In the genomic region with DNA sequence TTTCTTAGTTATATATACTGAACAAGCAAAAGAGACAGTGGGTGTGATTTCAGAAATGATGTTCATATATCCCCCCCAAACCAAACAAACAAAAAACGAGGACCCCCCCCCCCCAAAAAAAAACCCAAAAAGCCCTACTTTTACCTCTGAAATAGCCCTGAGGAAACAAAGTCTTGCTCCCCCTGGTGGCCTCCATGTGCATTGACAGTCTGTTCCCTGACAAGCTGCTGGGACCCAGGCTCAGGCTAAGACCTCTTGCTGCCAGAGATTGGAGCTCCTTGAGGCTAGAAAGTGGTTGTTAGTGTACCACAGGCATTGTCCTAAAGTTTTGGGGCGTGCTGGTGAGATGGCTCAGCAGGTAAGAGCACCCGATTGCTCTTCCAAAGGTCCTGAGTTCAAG, we compare ENCODE assay signal across 8 mouse cellular contexts. TPM values are rescaled to one million over a fixed set of nuclear protein-coding genes. Genes with fewer than 3 reads are reported as not detected.
DNase-seq lines count a peak whose midpoint lies in the region; ATAC-seq and TF ChIP-seq lines count a peak whose summit lies in the region.

No protein-coding gene starts in this region.

- 0 out of 2 replicates have a peak, but pooled peaks cover 3% of the 10 kb centered on the region for H3K4me1 ChIP-seq in forebrain, postnatal 0 days (ENCODE audit: insufficient read depth)
- peaks cover 5% of the 10 kb centered on the region; the same call in 1 of the 2 replicates for H3K4me1 ChIP-seq in forebrain, embryonic 16.5 days (replicated peaks; ENCODE audit: control insufficient read depth, insufficient read depth, low read length)
- no peaks in the 10 kb centered on the region; the same call in 1 of the 2 replicates for H3K4me1 ChIP-seq in spleen, adult 2 months (ENCODE audit: control insufficient read depth, insufficient read depth, insufficient read length)

- no peak overlapping the region for H3K27ac ChIP-seq in forebrain, postnatal 0 days (ENCODE audit: low read depth, low read length)
- no peak overlapping the region for H3K27ac ChIP-seq in forebrain, embryonic 16.5 days (ENCODE audit: low read length)
- H3K27ac ChIP-seq in spleen, adult 2 months (ENCODE audit: insufficient read depth, low read length): no peak overlapping the region

- no peak overlapping the region for H3K4me2 ChIP-seq in forebrain, postnatal 0 days (ENCODE audit: low read depth)
- no peak overlapping the region for H3K4me2 ChIP-seq in forebrain, embryonic 16.5 days (ENCODE audit: low read length)

- peak; percentile 68 for TF ChIP-seq CTCF in forebrain, postnatal 0 days (IDR thresholded peaks at IDR 0.05; ENCODE audit: low read depth)
- peak; percentile 68; the same call in 1 of the 2 replicates for TF ChIP-seq CTCF in spleen, adult 2 months (IDR thresholded peaks at IDR 0.05; ENCODE audit: extremely low read depth, insufficient read depth, insufficient read length, insufficient replicate concordance)

- H3K9me3 ChIP-seq in forebrain, postnatal 0 days (ENCODE audit: low read length): no peaks in the 10 kb centered on the region
- H3K9me3 ChIP-seq in forebrain, embryonic 16.5 days (ENCODE audit: control insufficient read depth, low read length): no peaks in the 10 kb centered on the region

- H3K4me3 ChIP-seq in forebrain, postnatal 0 days (ENCODE audit: low read depth, low read length): no peak overlapping the region
- no peak overlapping the region for H3K4me3 ChIP-seq in forebrain, embryonic 16.5 days (replicated peaks; ENCODE audit: low read length)
- H3K4me3 ChIP-seq in spleen, adult 2 months (ENCODE audit: extremely low read depth, insufficient read depth, insufficient read length): no peak overlapping the region

- DNase-seq in forebrain, postnatal 0 days: no peak
- peak in 1 of 2 experiments; percentile 51 for DNase-seq in spleen, adult 2 months (ENCODE audit: low read depth in 1 of 2, low spot score in 2 of 2)
- no peak for DNase-seq in spleen, postnatal 36 days (ENCODE audit: low spot score in 2 of 2)
- peak; percentile 35 for DNase-seq in cerebellum, adult 9-10 months
- peak; percentile 58 for DNase-seq in mesoderm, embryonic 11.5 days (ENCODE audit: low read depth, low spot score)
- no peak for DNase-seq in gastrocnemius, adult 18-20 months (ENCODE audit: low spot score)

- H3K9ac ChIP-seq in forebrain, postnatal 0 days: no peak overlapping the region
- no peak overlapping the region for H3K9ac ChIP-seq in forebrain, embryonic 16.5 days (replicated peaks; ENCODE audit: low read depth, low read length)

- no peak for TF ChIP-seq POLR2A in spleen, adult 2 months (IDR thresholded peaks at IDR 0.05; ENCODE audit: low read depth, low read length)

- WGBS in forebrain, postnatal 0 days: 57% methylated on average over 3 of the region's 3 CpGs
- 44% methylated on average over 3 of the region's 3 CpGs for WGBS in forebrain, embryonic 16.5 days
- WGBS in spleen, adult 2 months: 52% methylated on average over 3 of the region's 3 CpGs

- no peaks in the 10 kb centered on the region for H3K36me3 ChIP-seq in forebrain, postnatal 0 days (ENCODE audit: insufficient read depth)
- no peaks in the 10 kb centered on the region for H3K36me3 ChIP-seq in forebrain, embryonic 16.5 days (ENCODE audit: control insufficient read depth, insufficient read depth)
- no peaks in the 10 kb centered on the region for H3K36me3 ChIP-seq in spleen, adult 2 months (ENCODE audit: control insufficient read depth, insufficient read depth, low read length)

- no peaks in the 10 kb centered on the region for H3K27me3 ChIP-seq in forebrain, postnatal 0 days (ENCODE audit: insufficient read depth, low read length)
- no peaks in the 10 kb centered on the region for H3K27me3 ChIP-seq in forebrain, embryonic 16.5 days (replicated peaks; ENCODE audit: control insufficient read depth, insufficient read depth, low read length)
- H3K27me3 ChIP-seq in spleen, adult 2 months (ENCODE audit: control insufficient read depth, insufficient read depth, low read length): no peaks in the 10 kb centered on the region

- no peak for ATAC-seq in forebrain, postnatal 0 days
- ATAC-seq in forebrain, embryonic 16.5 days: no peak
- ATAC-seq in frontal cortex, adult (ENCODE audit: low TSS enrichment): no peak

RNA-seq across cellular contexts. Expression of a gene that starts 28.6 kb away (rescaled TPM):
- total RNA-seq in forebrain, postnatal 0 days (2014; rRNA removed): 148 and 149 TPM in 2 replicates
- 142 and 144 TPM in 2 replicates for polyA plus RNA-seq in forebrain, postnatal 0 days (2015; fragmentation: Nextera tagmentation; extraction: Ambion mirVana)
- 104 and 120 TPM in 2 replicates for polyA plus RNA-seq in forebrain, embryonic 16.5 days (2015; fragmentation: Nextera tagmentation; extraction: Ambion mirVana)
- polyA plus RNA-seq in spleen, adult 2 months (2012; rRNA removed): 55.5 and 63.5 TPM in 2 replicates
- total RNA-seq in gastrocnemius, adult 18-20 months (2021): 1 to 10 TPM; 6.8 to 7.3 TPM

RNA-seq across cellular contexts. Expression of a gene that starts 31.4 kb away (rescaled TPM):
- total RNA-seq in forebrain, postnatal 0 days (2014; rRNA removed): 6.0 and 9.4 TPM in 2 replicates
- polyA plus RNA-seq in forebrain, postnatal 0 days (2015; fragmentation: Nextera tagmentation; extraction: Ambion mirVana): 8.0 and 9.6 TPM in 2 replicates
- polyA plus RNA-seq in forebrain, embryonic 16.5 days (2015; fragmentation: Nextera tagmentation; extraction: Ambion mirVana): 11.5 and 14.7 TPM in 2 replicates
- polyA plus RNA-seq in spleen, adult 2 months (2012; rRNA removed): 26.6 and 29.5 TPM in 2 replicates
- 10 to 100 TPM; 12.3 to 14.1 TPM for total RNA-seq in gastrocnemius, adult 18-20 months (2021)

RNA-seq across cellular contexts. Expression of a gene that starts 32.0 kb away (rescaled TPM):
- 3.4 and 4.8 TPM in 2 replicates for total RNA-seq in forebrain, postnatal 0 days (2014; rRNA removed)
- 2.6 and 3.7 TPM in 2 replicates for polyA plus RNA-seq in forebrain, postnatal 0 days (2015; fragmentation: Nextera tagmentation; extraction: Ambion mirVana)
- 7.4 and 8.1 TPM in 2 replicates for polyA plus RNA-seq in forebrain, embryonic 16.5 days (2015; fragmentation: Nextera tagmentation; extraction: Ambion mirVana)
- polyA plus RNA-seq in spleen, adult 2 months (2012; rRNA removed): 91.6 and 121 TPM in 2 replicates
- 1 to 10 TPM; 3.2 to 4.7 TPM for total RNA-seq in gastrocnemius, adult 18-20 months (2021)

Comparison
In these comparisons a context has a peak if more than half of its experiments do, and no peak if none do; other contexts are left out.
1. DNase-seq: peak in cerebellum, adult 9-10 months (single experiment) and mesoderm, embryonic 11.5 days (single experiment); none in forebrain, postnatal 0 days (single experiment), spleen, postnatal 36 days (0 of 2) and gastrocnemius, adult 18-20 months (single experiment).
2. RNA of a gene that starts 32.0 kb away (polyA plus RNA-seq): 91.6 to 121 TPM in spleen, adult 2 months; 7.4 to 8.1 TPM in forebrain, embryonic 16.5 days and 2.6 to 3.7 TPM in forebrain, postnatal 0 days; every median in the first group is over 10 times any median in the second.